Mouse (Mus musculus) kidney, adult 9 months (tissue): ENCODE measurements around the gene Gm10762.

ENCODE experiments used
- DNase-seq: peaks from one replicate; pipeline ENCODE4 v3.0.0; 2022

The Gm10762 gene

GRCm38 (mm10) chr2:128967661-128968441 is at the start of gene Gm10762:
Gene Gm10762, minus strand, starts transcription at chr2:128967725.
- DNase-seq = peak; percentile 81

DNA sequence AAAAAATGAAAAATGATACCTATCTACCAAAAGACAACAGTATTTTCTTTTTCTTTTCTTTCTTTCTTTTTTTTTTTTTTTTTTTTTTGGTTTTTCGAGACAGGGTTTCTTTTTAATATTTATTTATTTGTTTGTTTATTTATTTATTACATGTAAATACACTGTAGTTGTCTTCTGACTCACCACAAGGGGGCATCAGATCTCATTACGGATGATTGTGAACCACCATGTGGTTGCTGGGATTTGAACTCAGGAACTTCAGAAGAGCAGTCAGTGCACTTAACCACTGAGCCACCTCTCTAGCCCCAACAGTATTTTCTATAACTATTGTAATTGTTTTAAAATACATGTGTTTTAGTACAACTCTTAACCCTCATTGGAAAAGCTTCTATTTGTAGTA is 41.3 kb upstream of the Gm10762 start:
- peak; percentile 14 for DNase-seq

- no peak for DNase-seq
These were observed 38.7 kb upstream of the Gm10762 start for GRCm38 (mm10) chr2:129006194-129006749.

DNA sequence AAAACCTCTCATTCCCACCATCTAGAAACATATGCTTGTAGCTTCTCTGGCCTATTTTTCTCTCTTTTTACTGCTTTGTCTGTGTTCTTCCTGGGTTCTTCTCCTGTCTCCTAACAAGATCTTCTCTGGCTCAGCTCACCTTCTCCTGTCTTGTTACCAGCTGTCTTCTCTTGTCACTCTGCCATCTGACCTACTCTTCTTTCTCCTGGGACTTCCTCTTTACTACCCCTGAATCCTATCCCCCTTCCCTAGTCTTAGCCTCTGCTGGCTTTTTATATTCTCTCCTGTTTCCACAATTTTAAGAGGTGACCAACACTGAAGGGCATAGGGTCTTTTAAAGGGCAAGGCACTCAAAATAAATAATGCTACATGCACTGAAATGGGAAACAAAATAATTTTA is 37.3 kb upstream of the Gm10762 start:
- no peak for DNase-seq

DNA sequence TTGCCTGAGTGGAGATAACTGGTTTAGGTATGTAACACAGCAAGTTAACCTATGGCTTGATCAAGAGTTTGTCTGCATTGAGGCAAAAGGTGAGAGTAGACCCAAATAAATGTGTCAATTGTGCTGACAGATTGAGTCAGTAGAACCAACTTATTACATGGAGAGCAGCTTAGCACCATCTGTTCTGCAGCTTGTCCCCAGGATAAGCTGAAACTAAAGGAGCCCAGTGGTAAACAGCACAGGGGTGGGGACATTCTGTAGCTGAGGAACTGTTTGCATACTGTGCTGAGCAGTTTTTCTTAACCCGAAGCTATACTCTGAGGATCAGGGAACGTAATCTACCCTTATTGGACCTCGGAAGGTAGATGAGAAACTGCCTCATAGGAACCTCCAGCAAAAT is 17.2 kb upstream of the Gm10762 start:
- no peak for DNase-seq

DNA sequence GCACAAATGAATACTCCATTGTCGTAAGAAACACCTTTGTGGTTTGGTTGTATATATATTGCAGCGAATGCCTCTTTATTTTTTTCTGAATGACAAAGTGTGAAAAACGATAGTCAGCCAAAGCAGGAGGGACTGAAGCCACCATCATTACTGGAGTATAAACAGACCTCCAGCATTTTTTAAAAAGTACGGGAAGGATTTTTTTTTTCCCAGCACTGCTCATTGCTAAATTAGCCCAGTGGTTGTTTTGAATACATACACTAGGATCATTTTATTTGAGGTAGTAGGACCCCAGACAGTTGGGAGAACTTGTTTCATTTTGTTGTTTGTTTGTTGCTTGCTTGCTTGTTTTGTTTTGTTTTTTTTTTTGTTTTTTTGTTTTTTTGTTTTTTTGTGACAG is 8.0 kb upstream of the Gm10762 start:
- no peak for DNase-seq

DNA sequence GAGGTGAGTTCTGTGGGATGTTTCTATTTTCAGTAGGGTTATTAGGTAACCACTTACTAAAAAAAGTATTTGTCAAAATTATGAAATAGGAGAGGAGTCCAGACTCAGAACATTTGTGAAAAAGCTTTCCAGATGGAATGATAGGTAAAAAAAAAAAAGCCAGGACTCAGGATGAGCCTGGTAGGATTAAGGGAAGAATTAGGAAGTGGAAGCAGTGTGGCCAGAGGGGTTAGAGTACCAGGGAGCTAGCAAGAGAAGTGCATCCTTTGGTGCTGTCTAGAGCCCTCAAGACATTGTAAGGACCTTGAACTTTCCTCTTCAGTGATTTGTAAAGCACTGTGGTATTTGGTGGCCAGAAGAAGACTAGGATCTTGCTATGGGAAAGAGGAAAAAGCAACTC is 4.8 kb upstream of the Gm10762 start:
- DNase-seq = peak; percentile 30

DNA sequence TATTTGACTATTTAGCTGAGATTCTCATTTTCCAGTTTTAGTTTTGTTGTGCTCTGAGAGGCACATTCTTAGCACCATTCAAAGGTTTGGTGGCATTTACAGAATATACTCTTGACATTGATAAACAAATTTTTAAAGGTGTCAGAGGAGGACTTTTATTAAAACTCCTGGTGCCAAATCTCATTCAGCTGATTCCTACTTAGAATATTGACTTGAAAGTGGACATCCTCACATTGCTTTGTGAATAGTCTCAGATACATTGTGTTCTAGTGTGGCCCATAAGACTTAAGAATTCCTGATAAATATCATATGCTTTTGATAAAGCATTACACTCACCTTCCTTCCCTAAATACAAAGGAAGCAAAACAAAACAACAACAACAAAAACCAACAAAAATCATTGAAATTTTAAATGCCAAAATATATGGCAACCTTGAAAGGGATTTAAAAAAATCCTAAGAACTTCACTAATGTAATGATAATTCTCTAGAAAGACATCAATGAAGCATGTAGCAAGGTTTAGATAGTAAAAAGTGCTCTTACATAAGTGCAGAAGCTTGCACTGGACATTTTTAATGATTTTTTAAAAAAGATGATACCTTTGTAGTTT is 1.1 kb upstream of the Gm10762 start:
- DNase-seq = no peak

GRCm38 (mm10) chr2:128966641-128967580 is 614 bp downstream of the Gm10762 start, which contains the start of gene Zc3h6:
Gene Zc3h6, plus strand, starts transcription at chr2:128967402.
- DNase-seq = peak; percentile 99

DNA sequence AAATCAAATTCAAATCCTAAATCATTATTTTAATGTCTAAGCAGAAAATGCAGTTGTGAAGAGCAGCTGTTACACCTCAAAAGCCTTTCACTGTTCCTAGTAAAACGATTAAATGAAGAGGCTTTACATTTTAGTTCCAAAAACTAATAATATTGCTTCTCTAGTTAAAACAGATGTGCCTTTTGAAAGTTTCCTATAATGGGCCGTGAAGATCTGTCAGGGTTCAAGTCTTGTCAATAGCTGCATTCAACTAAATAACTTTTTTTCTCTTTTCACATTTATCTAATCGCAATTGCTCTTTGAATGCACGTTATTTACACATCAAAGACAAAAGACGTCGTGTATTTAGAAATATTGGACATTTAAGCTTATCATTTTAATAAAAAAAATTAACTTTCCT is 1.3 kb downstream of the Gm10762 start:
- DNase-seq = no peak

DNA sequence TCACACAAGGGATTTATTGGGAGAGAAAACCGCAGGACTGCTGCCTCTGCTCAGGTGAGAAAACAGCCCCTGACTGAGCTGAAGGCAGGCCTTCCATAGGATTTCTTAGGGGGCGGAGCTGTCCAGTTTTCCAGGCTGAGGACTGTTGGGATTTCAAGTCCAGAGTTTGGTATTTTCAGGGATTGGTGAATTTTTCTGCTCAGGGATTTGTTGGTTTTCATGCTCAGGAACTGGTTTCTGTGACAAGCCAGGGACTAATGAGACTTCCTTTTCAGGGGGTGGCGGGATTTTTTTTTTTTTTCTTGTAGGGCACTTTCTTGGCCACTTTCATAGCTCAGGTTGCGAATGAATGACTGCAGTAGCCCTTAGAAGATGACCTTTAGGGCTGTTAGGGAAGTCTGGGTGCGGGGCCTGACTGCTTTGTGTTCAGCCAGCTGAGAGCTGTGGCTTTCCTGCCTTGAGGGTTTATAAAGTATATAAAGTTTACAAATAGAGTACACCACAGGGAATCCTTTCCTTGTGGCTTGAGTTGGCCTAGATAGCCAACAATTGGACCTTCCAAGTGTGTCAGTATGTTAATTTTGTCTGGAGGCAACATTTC is 1.9 kb downstream of the Gm10762 start:
- DNase-seq = no peak

GRCm38 (mm10) chr2:128954186-128954585 is 13.3 kb downstream of the Gm10762 start:
- peak; percentile 65 for DNase-seq

DNA sequence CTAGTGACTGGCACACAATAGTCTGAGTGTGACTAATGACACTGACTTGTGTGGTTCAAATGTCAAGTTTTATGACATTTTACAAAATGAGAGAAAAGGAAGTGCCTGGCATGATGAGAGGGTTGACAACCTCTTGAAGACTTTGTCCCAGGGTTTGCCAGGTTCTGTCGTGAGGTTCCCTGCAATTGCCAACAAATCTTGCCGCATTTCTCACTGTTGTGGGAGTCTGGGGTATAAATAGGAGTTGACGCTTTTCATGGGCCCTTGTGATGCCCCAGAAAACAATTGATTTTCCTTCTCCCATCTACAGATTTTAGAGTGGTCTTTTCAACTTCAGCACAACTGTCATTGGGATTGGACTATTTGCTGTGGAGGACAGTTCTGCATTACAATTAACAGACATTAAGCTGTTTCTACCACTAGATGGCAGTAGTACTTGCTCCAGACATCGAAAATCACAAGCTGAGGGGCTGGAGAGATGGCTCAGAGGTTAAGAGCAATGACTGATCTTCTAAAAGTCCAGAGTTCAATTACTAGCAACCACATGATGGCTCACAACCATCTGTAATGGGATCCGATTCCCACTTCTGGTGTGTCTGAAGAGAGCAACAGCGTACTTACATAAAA is 19.4 kb downstream of the Gm10762 start:
- peak; percentile 81 for DNase-seq

GRCm38 (mm10) chr2:128943538-128944528 is 23.7 kb downstream of the Gm10762 start, which contains the start of gene Zc3h8:
Gene Zc3h8, minus strand, starts transcription at chr2:128944077.
- peak; percentile 97 for DNase-seq

- DNase-seq = no peak
These were observed 31.3 kb downstream of the Gm10762 start for GRCm38 (mm10) chr2:128936256-128936655.

GRCm38 (mm10) chr2:128930704-128931103 is 36.8 kb downstream of the Gm10762 start:
- DNase-seq = no peak

DNA sequence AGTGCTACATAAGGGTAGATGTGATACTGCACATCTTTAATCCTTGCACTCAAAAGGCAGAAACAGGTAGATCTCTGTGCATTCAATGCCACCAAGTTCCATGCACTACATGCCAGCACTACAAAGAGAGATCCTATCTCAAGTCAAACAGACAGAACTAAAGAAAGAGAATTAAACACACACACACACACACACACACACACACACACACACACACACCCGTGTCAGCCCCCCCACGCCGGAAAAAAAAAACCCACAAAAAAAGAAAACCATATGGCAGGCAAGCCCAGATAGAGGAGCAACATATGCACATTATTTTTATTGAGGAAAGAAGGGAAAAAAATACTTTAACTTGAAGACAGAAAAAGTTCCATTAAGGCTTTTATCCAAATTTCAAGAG is 39.1 kb downstream of the Gm10762 start:
- DNase-seq = no peak

- peak; percentile 16 for DNase-seq
These were observed 42.7 kb downstream of the Gm10762 start for GRCm38 (mm10) chr2:128924799-128925198.
